16 mouse cellular contexts compared by ENCODE assay signal in genomic region chr4:128099515-128099914, GRCm38 (mm10).
"Had no signal": no experiment of that assay in that cellular context is flagged by ENCODE, and none has a peak within 500 bp of the region (broad histone marks: within the 10 kb centered on the region; RNA-seq: fewer than 3 reads in every experiment).

No protein-coding gene starts in this region.

- H3K27me3 ChIP-seq: intestine, embryonic 15.5 days; limb, embryonic 12.5 days; limb, embryonic 15.5 days had no signal

- H3K4me1 ChIP-seq: intestine, embryonic 15.5 days; limb, embryonic 12.5 days; limb, embryonic 15.5 days had no signal

- DNase-seq: kidney, adult 18-20 months; kidney, adult 9 months; kidney, postnatal 14 days; kidney, postnatal 4 days; left cerebral cortex, postnatal 4 days; liver, postnatal 0 days; lung, embryonic 14.5 days; thymus, adult 18-20 months; thymus, postnatal 36 days had no signal

- H3K9me3 ChIP-seq: intestine, embryonic 15.5 days; limb, embryonic 12.5 days; limb, embryonic 15.5 days had no signal

- H3K36me3 ChIP-seq: intestine, embryonic 15.5 days; limb, embryonic 12.5 days; limb, embryonic 15.5 days had no signal

- H3K4me3 ChIP-seq: intestine, embryonic 15.5 days; limb, embryonic 12.5 days; limb, embryonic 15.5 days had no signal

- H3K9ac ChIP-seq: intestine, embryonic 15.5 days; limb, embryonic 12.5 days; limb, embryonic 15.5 days; liver, embryonic 14.5 days; liver, postnatal 0 days; lung, embryonic 14.5 days had no signal

- H3K27ac ChIP-seq: intestine, embryonic 15.5 days; limb, embryonic 12.5 days; limb, embryonic 15.5 days; liver, embryonic 14.5 days; macrophage had no signal

- ATAC-seq: intestine, embryonic 15.5 days; liver, postnatal 0 days; lung, postnatal 0 days had no signal

- H3K4me2 ChIP-seq: intestine, embryonic 15.5 days; limb, embryonic 12.5 days; limb, embryonic 15.5 days; liver, embryonic 11.5 days; lung, embryonic 14.5 days had no signal
